In genomic region chr16:63743208-63743854, GRCm38 (mm10) we compare ENCODE assay signal across 23 mouse cellular contexts.
DNase-seq lines count a peak whose midpoint lies in the region; ATAC-seq lines count a peak whose summit lies in the region.
"Had no signal": no experiment of that assay in that cellular context is flagged by ENCODE, and none has a peak within 500 bp of the region (broad histone marks: within the 10 kb centered on the region; RNA-seq: fewer than 3 reads in every experiment).

No protein-coding gene starts in this region.

- no peak overlapping the region for H3K9ac ChIP-seq in hindbrain, embryonic 13.5 days
- H3K9ac ChIP-seq in forebrain, embryonic 15.5 days (replicated peaks), result no peak overlapping the region
- no peak overlapping the region for H3K9ac ChIP-seq in midbrain, embryonic 14.5 days (replicated peaks; ENCODE audit: low read length)
- H3K9ac ChIP-seq: heart, embryonic 13.5 days; limb, embryonic 13.5 days; liver, embryonic 13.5 days had no signal

- no peaks in the 10 kb centered on the region for H3K9me3 ChIP-seq in hindbrain, embryonic 13.5 days
- H3K9me3 ChIP-seq in hindbrain, embryonic 10.5 days, result no peaks in the 10 kb centered on the region
- no peaks in the 10 kb centered on the region for H3K9me3 ChIP-seq in forebrain, embryonic 15.5 days
- H3K9me3 ChIP-seq in midbrain, embryonic 14.5 days (ENCODE audit: control insufficient read depth, low read length), result no peaks in the 10 kb centered on the region
- H3K9me3 ChIP-seq: embryonic facial prominence, embryonic 10.5 days; heart, embryonic 13.5 days; limb, embryonic 13.5 days; liver, embryonic 13.5 days had no signal

- no peaks in the 10 kb centered on the region for H3K27me3 ChIP-seq in hindbrain, embryonic 13.5 days
- H3K27me3 ChIP-seq in hindbrain, embryonic 10.5 days (ENCODE audit: insufficient read depth, poor library complexity, severe bottlenecking), result no peaks in the 10 kb centered on the region
- H3K27me3 ChIP-seq in forebrain, embryonic 15.5 days, result no peaks in the 10 kb centered on the region
- no peaks in the 10 kb centered on the region for H3K27me3 ChIP-seq in midbrain, embryonic 14.5 days (ENCODE audit: control insufficient read depth, insufficient read depth, low read length)
- H3K27me3 ChIP-seq: heart, embryonic 13.5 days; limb, embryonic 13.5 days; liver, embryonic 13.5 days had no signal

- no peak overlapping the region for H3K27ac ChIP-seq in hindbrain, embryonic 13.5 days
- no peak overlapping the region for H3K27ac ChIP-seq in hindbrain, embryonic 10.5 days
- H3K27ac ChIP-seq in forebrain, embryonic 15.5 days (replicated peaks), result no peak overlapping the region
- H3K27ac ChIP-seq in midbrain, embryonic 14.5 days (replicated peaks; ENCODE audit: low read depth, low read length), result 0 out of 2 replicates have a peak overlapping the region, but pooled peaks have one; percentile 26
- H3K27ac ChIP-seq: embryonic facial prominence, embryonic 10.5 days; heart, adult 2 months; heart, embryonic 13.5 days; limb, embryonic 13.5 days; liver, embryonic 13.5 days; stomach, postnatal 0 days had no signal

- DNase-seq in hindbrain, embryonic 10.5 days (ENCODE audit: low spot score), result no peak
- DNase-seq in brain, adult 2 months (ENCODE audit: low read depth, low spot score), result peak; percentile 23
- peak; percentile 62 for DNase-seq in midbrain, embryonic 14.5 days
- no peak for DNase-seq in liver
- no peak for DNase-seq in adrenal gland, adult (ENCODE audit: inconsistent age in 2 of 2, low spot score in 1 of 2)
- no peak for DNase-seq in layer of hippocampus, adult 9-10 months (ENCODE audit: low spot score)
- DNase-seq: adrenal gland, postnatal 36 days; cerebellum, adult 11-12 months; gastrocnemius, postnatal 36 days; heart, adult 2 months; heart, postnatal 14 days; kidney, adult 18-20 months; liver, embryonic 13.5 days; lung, adult 2 months; lung, postnatal 14 days; right cerebral cortex, postnatal 14 days had no signal

- H3K36me3 ChIP-seq in hindbrain, embryonic 13.5 days, result no peaks in the 10 kb centered on the region
- H3K36me3 ChIP-seq in hindbrain, embryonic 10.5 days, result no peaks in the 10 kb centered on the region
- H3K36me3 ChIP-seq in forebrain, embryonic 15.5 days, result no peaks in the 10 kb centered on the region
- H3K36me3 ChIP-seq in midbrain, embryonic 14.5 days (ENCODE audit: control insufficient read depth, insufficient read depth, low read length), result no peaks in the 10 kb centered on the region
- H3K36me3 ChIP-seq: embryonic facial prominence, embryonic 10.5 days; heart, embryonic 13.5 days; limb, embryonic 13.5 days; liver, embryonic 13.5 days had no signal

- ATAC-seq in hindbrain, embryonic 13.5 days (ENCODE audit: low FRiP score), result peak; percentile 44; the same call in 1 of the 2 replicates
- ATAC-seq in forebrain, embryonic 15.5 days (replicated peaks), result peak; percentile 44; the same call in 1 of the 2 replicates
- 0 out of 2 replicates have a peak, but pooled peaks have one; percentile 41 for ATAC-seq in midbrain, embryonic 14.5 days (ENCODE audit: low FRiP score, low TSS enrichment)
- ATAC-seq: CD4-positive, CD25-positive, alpha-beta regulatory T cell, adult 4 months had no signal

- H3K4me3 ChIP-seq in hindbrain, embryonic 13.5 days, result no peak overlapping the region
- H3K4me3 ChIP-seq in hindbrain, embryonic 10.5 days, result no peak overlapping the region
- H3K4me3 ChIP-seq in forebrain, embryonic 15.5 days, result no peak overlapping the region
- no peak overlapping the region for H3K4me3 ChIP-seq in midbrain, embryonic 14.5 days (replicated peaks; ENCODE audit: low read depth, low read length)
- H3K4me3 ChIP-seq: embryonic facial prominence, embryonic 10.5 days; heart, adult 2 months; heart, embryonic 13.5 days; limb, embryonic 13.5 days; liver, embryonic 13.5 days had no signal

- H3K4me1 ChIP-seq in hindbrain, embryonic 13.5 days (replicated peaks), result peaks cover 17% of the 10 kb centered on the region
- H3K4me1 ChIP-seq in hindbrain, embryonic 10.5 days (replicated peaks), result peaks cover 28% of the 10 kb centered on the region
- H3K4me1 ChIP-seq in forebrain, embryonic 15.5 days, result peaks cover 25% of the 10 kb centered on the region
- peaks cover 13% of the 10 kb centered on the region for H3K4me1 ChIP-seq in midbrain, embryonic 14.5 days (ENCODE audit: control insufficient read depth, insufficient read depth, low read length)
- H3K4me1 ChIP-seq: heart, embryonic 13.5 days; limb, embryonic 13.5 days; liver, embryonic 13.5 days had no signal

- 56% methylated on average over 9 of the region's 9 CpGs for WGBS in hindbrain, embryonic 13.5 days
- 59% methylated on average over 9 of the region's 9 CpGs for WGBS in hindbrain, embryonic 10.5 days
- 44% methylated on average over 9 of the region's 9 CpGs for WGBS in forebrain, embryonic 15.5 days
- 39% methylated on average over 9 of the region's 9 CpGs for WGBS in midbrain, embryonic 14.5 days

- H3K4me2 ChIP-seq in hindbrain, embryonic 13.5 days, result no peak overlapping the region
- H3K4me2 ChIP-seq in forebrain, embryonic 15.5 days (replicated peaks), result no peak overlapping the region
- H3K4me2 ChIP-seq in midbrain, embryonic 14.5 days (ENCODE audit: low read length), result 0 out of 2 replicates have a peak overlapping the region, but pooled peaks have one; percentile 22
- H3K4me2 ChIP-seq: heart, embryonic 13.5 days; limb, embryonic 13.5 days; liver, embryonic 13.5 days had no signal

Comparison
In these comparisons a context has a peak if more than half of its experiments do, and no peak if none do; other contexts are left out.
1. DNase-seq: peak in brain, adult 2 months (single experiment) and midbrain, embryonic 14.5 days (single experiment); none in hindbrain, embryonic 10.5 days (single experiment), liver (single experiment), adrenal gland, adult (0 of 2) and layer of hippocampus, adult 9-10 months (single experiment).
2. Peak in every context shown above with its lines, with median percentiles within 50 percentile points of each other: ATAC-seq.